Mouse (Mus musculus) forebrain, postnatal 0 days (tissue): Measurements from ENCODE around the gene Stambpl1. TPM values are rescaled to one million over a fixed set of nuclear protein-coding genes. Genes with fewer than 3 reads are reported as not detected.

Experiments used
- ATAC-seq: fragments of 200-750 bp; cut with Nextera tagmentation; 2 replicates; pipeline ENCODE4 v1.8.0; 2017; ENCODE audit warnings: mild to moderate bottlenecking, moderate library complexity
- DNase-seq: peaks from one replicate; pipeline ENCODE4 v3.0.0-alpha.2; 2015
- H3K27ac ChIP-seq: fragments of 300-500 bp; sonication (generic); 2 replicates; pipeline ENCODE4 v1.5.1; 2014; ENCODE audit warnings: low read depth, mild to moderate bottlenecking, antibody characterized with exemption, low read length, moderate library complexity, mixed read lengths
- H3K27me3 ChIP-seq: fragments of 300-500 bp; sonication (generic); 2 replicates; pipeline ENCODE4 v1.6.1; 2014; ENCODE audit warnings: mild to moderate bottlenecking, low read length, mixed read lengths; ENCODE audit not compliant: insufficient read depth
- H3K36me3 ChIP-seq: fragments of 300-500 bp; sonication (generic); 2 replicates; pipeline ENCODE4 v1.6.1; 2014; ENCODE audit warnings: mild to moderate bottlenecking, moderate library complexity; ENCODE audit not compliant: insufficient read depth
- H3K4me1 ChIP-seq: fragments of 300-500 bp; sonication (generic); 2 replicates; pipeline ENCODE4 v1.6.1; 2014; ENCODE audit warnings: antibody characterized with exemption; ENCODE audit not compliant: insufficient read depth
- H3K4me2 ChIP-seq: fragments of 300-500 bp; sonication (generic); 2 replicates; pipeline ENCODE4 v1.6.1; 2014; ENCODE audit warnings: low read depth, mild to moderate bottlenecking, moderate library complexity
- H3K4me3 ChIP-seq: fragments of 300-500 bp; sonication (generic); 2 replicates; pipeline ENCODE4 v1.5.1; 2014; ENCODE audit warnings: low read depth, low read length, mixed read lengths
- H3K9ac ChIP-seq: fragments of 300-500 bp; sonication (generic); 2 replicates; pipeline ENCODE4 v1.6.1; 2014; ENCODE audit warnings: mild to moderate bottlenecking
- H3K9me3 ChIP-seq: fragments of 300-500 bp; sonication (generic); 2 replicates; pipeline ENCODE4 v1.6.1; 2016; ENCODE audit warnings: low read length
- CTCF ChIP-seq: sonication (generic); IDR thresholded peaks from 2 replicates; pipeline ENCODE4 v1.5.1; 2016; ENCODE audit warnings: antibody characterized with exemption, control low read depth, low read depth
- WGBS: fragments of 180-500 bp; shearing (Covaris S2); extraction: QIAGEN DNeasy Blood & Tissue Kit; methylation state at CpG from one replicate; pipeline ENCODE4 v1.1.7; 2014; 5-methylcytosine and 5-hydroxymethylcytosine counted together
- polyA plus RNA-seq: library from polyadenylated mRNA; unstranded; fragments of >200 nt; fragmentation: Nextera tagmentation; extraction: Ambion mirVana; gene quantifications from 2 replicates; pipeline ENCODE4 v1.2.1, GENCODE M21; 2015
- total RNA-seq: library from RNA; depleted of rRNA; stranded (reverse); fragments of >200 nt; gene quantifications from 2 replicates; pipeline ENCODE4 v1.2.3, GENCODE M21; 2014

Stambpl1 gene
- total and polyA plus RNA-seq, 2 experiments from 2014 or later: 17.7 to 22.8 TPM

DNA sequence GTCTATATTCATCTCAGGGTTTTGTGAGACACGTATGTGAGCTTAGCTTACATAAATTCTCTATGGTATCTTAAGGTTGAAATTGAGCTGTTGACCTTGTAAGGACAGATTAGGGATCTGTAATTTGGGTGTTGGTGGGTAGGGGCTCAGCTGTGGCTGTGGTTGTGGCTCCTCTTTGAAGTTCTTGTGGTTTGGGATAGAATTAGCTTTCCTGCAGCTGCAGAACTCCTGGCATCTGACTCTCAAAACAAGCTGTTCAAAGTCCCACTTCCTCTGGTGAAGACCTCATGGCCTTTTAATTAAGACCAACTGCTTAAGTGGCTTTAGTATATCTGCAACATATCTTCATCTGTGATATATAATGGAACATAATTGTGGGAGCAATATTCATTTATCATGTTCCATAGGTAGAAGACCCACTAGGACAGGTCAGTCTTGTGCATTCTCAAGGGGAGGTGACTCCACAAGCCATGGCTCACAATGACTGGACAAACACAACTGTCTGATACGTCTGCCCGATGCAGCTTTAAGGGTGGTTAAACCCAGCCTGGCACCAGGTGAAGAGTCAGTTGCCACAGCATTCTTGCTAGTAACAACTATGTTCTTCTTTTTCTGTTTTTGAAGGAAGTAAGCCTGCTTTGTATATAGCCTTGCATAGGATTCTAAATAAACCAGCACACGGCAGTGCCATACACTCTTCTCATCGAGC lies 27.4 kb downstream of the Stambpl1 start:
- ATAC-seq: no peak

DNA sequence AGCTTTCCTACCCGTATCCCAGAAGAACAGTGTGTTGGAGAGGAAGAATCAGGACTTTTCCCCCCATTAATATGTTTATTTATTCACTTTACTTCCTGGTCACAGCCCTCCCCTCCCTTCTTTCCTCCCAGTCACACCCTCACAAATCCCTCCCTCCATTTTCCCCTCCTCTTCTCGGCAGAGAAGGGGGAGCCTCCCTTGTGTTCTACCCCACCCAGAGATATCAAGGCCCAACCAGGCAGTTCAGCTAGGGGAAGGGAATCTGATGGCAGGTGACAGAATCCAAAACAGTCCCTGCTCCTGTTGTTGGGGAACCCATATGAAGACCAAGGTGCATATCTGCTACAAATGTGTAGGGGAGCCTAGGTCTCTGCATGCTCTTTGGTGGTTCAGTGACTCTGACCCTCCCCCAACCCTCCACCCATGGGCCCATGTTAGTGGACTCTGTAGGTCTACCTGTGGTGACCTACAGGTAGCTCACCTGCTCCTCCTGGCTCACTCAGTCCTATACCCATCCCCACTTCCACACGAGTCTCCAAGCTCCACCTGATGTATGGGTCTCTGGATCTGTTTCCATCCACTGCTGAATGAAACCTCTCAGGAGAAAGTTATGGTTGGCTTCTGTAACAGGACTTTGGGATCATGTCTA lies 28.8 kb downstream of the Stambpl1 start:
- WGBS: 73% methylated on average over 3 of the region's 3 CpGs
- H3K27me3 ChIP-seq: no peaks in the 10 kb centered on the region
- no peak for ATAC-seq

More for the DNA sequence above, 27.4 kb downstream of the Stambpl1 start:
- H3K27me3 ChIP-seq: no peaks in the 10 kb centered on the region
- TF ChIP-seq CTCF: no peak
- no peak overlapping the region for H3K4me2 ChIP-seq
- no peaks in the 10 kb centered on the region for H3K9me3 ChIP-seq
- no peaks in the 10 kb centered on the region for H3K4me1 ChIP-seq
- DNase-seq: no peak
- H3K4me3 ChIP-seq: no peak overlapping the region
- no peaks in the 10 kb centered on the region; the same call in 1 of the 2 replicates for H3K36me3 ChIP-seq
- H3K9ac ChIP-seq: no peak overlapping the region
- 92% methylated on average over 5 of the region's 5 CpGs for WGBS
- H3K27ac ChIP-seq: no peak overlapping the region

DNA sequence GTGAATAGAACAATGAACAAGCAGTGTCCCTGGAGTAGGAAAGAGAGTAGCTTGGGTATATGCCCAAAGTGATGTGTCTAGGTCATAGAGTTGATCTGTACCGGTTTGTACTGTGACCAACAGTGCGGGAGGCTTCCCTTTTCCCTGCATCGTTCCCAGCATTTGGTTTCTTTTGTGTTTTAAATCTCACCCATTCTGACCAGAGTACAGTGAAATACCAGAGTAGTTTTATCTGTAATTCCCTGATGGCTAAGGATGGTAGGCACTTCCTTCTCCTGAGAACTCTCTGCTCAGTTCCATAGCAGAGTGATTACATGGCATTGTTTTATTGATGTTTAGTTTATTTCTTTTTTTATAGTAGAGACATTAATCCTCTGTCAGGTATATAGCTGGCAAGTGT lies 30.8 kb downstream of the Stambpl1 start:
- Histone ChIP-seq H3K9ac (no peak overlapping the region), H3K4me1 (no peaks in the 10 kb centered on the region), H3K9me3 (no peaks in the 10 kb centered on the region), H3K4me2 (no peak overlapping the region), H3K36me3 (no peaks in the 10 kb centered on the region; the same call in 1 of the 2 replicates), H3K27ac (no peak overlapping the region), H3K27me3 (no peaks in the 10 kb centered on the region), H3K4me3 (no peak overlapping the region)
- DNase-seq (no peak), ATAC-seq (no peak)
- 80% methylated on average over 3 of the region's 3 CpGs for WGBS
- TF ChIP-seq CTCF: no peak

More for the DNA sequence above, 28.8 kb downstream of the Stambpl1 start:
- Histone ChIP-seq H3K36me3 (no peaks in the 10 kb centered on the region; the same call in 1 of the 2 replicates), H3K27ac (no peak overlapping the region), H3K4me3 (no peak overlapping the region), H3K4me2 (no peak overlapping the region), H3K4me1 (no peaks in the 10 kb centered on the region), H3K9me3 (no peaks in the 10 kb centered on the region), H3K9ac (no peak overlapping the region)
- no peak for TF ChIP-seq CTCF
- no peak for DNase-seq

DNA sequence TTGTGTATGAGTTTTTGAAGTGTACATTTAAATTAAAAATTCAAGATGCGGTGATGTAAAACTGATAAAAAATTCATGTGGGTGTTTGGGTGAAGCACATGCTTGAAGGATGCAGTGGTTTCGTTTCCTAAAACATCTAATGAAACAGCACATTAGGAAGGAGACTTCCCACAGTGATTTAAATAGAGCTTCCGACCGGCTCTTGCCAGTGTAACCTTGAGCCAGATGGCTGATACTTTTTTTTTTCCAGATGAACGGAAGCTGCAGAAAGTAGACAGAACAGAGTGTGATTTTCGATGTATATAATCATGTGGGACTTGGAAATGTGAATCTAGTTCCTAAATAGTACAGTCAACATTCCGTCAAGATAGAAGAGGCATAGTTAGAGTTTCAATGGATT lies 39.6 kb downstream of the Stambpl1 start:
- no peaks in the 10 kb centered on the region for H3K4me1 ChIP-seq
- ATAC-seq (no peak), DNase-seq (no peak)
- no peak overlapping the region for H3K4me2 ChIP-seq
- H3K9ac ChIP-seq: no peak overlapping the region
- no peak overlapping the region for H3K4me3 ChIP-seq
- no peak overlapping the region for H3K27ac ChIP-seq
- no peak for TF ChIP-seq CTCF
- 53% methylated on average over 7 of the region's 7 CpGs for WGBS
- H3K36me3 ChIP-seq: 0 out of 2 replicates have a peak, but pooled peaks cover 8% of the 10 kb centered on the region
- H3K9me3 ChIP-seq: no peaks in the 10 kb centered on the region
- H3K27me3 ChIP-seq: no peaks in the 10 kb centered on the region

DNA sequence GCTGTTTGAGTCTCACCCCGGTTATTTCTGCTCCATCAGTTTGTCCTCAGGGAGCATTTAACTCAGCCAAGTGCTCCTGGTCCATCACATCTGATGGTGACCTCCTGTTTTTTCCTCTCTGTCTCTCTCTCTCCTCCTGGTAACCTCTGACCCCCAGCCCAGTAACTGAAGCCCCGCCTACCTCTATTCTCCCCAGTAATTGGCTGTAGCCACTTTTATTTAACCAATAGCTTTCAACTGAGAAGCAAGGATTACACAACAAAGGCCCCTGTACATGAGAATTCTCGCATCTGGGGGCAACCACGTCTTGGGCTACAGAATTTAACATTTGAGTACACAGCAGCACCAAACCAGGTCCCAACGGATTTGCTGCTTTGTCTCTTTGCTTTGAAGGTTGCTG lies 40.3 kb downstream of the Stambpl1 start:
- TF ChIP-seq CTCF: no peak
- 51% methylated on average over 5 of the region's 5 CpGs for WGBS

DNA sequence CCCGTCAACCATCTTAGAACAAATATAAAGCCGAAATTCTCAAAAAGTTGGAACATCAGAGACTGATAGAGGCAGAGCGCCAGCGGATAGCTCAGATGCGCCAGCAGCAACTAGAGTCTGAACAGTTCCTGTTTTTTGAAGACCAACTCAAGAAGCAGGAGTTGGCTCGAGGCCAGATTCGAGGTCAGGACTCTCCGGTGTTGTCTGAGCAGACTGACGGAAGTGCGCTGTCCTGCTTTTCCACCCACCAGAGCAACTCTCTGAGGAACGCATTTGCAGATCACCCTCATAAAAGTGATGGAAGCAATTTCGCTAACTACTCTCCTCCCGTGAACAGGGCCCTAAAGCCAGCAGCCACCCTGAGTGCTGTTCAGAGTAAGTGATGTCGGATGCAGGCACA lies 41.9 kb downstream of the Stambpl1 start:
- 80% methylated on average over 14 of the region's 14 CpGs for WGBS
- no peaks in the 10 kb centered on the region for H3K27me3 ChIP-seq

More for the DNA sequence above, 40.3 kb downstream of the Stambpl1 start:
- DNase-seq: no peak
- Histone ChIP-seq H3K9ac (no peak overlapping the region), H3K9me3 (no peaks in the 10 kb centered on the region), H3K27me3 (no peaks in the 10 kb centered on the region), H3K4me2 (no peak overlapping the region), H3K36me3 (0 out of 2 replicates have a peak, but pooled peaks cover 8% of the 10 kb centered on the region), H3K4me3 (no peak overlapping the region), H3K4me1 (no peaks in the 10 kb centered on the region), H3K27ac (no peak overlapping the region)
- no peak for ATAC-seq

DNA sequence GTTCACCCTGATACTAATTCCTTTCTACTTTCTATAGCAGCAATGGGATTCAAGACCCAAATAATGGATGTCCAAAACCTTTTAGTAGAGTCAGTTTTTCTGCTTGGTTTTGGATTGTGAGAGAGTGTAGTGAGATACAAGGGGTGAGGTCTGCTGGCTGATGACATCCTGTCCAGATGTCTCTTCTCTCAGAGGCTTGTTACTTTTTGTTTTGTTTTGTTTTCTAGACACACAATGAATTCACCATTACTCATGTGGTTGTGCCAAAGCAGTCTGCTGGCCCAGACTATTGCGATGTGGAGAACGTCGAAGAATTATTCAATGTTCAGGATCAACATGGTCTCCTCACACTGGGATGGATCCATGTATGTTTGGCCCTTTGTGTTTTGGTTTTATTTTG lies 44.0 kb downstream of the Stambpl1 start:
- DNase-seq (no peak), ATAC-seq (no peak)
- WGBS: 91% methylated on average over 3 of the region's 3 CpGs
- Histone ChIP-seq H3K9ac (no peak overlapping the region), H3K27ac (no peak overlapping the region), H3K4me1 (no peaks in the 10 kb centered on the region), H3K27me3 (no peaks in the 10 kb centered on the region), H3K4me3 (no peak overlapping the region), H3K36me3 (peaks cover 16% of the 10 kb centered on the region), H3K9me3 (no peaks in the 10 kb centered on the region), H3K4me2 (no peak overlapping the region)
- no peak for TF ChIP-seq CTCF

More for the DNA sequence above, 41.9 kb downstream of the Stambpl1 start:
- H3K27ac ChIP-seq: no peak overlapping the region
- H3K4me1 ChIP-seq: no peaks in the 10 kb centered on the region
- ATAC-seq (no peak), DNase-seq (no peak)
- H3K9me3 ChIP-seq: no peaks in the 10 kb centered on the region
- no peak overlapping the region for H3K9ac ChIP-seq
- H3K36me3 ChIP-seq: peaks cover 14% of the 10 kb centered on the region; the same call in 1 of the 2 replicates
- no peak overlapping the region for H3K4me2 ChIP-seq
- no peak for TF ChIP-seq CTCF
- H3K4me3 ChIP-seq: no peak overlapping the region
